Mouse (Mus musculus) liver, postnatal 0 days (tissue): ENCODE data around the gene Ehhadh. TPM values are rescaled to one million over a fixed set of nuclear protein-coding genes. Genes with fewer than 3 reads are reported as not detected.

Experiments used
- ATAC-seq: fragments of 200-750 bp; cut with Nextera tagmentation; 2 replicates; pipeline ENCODE4 v1.8.0; 2017; ENCODE audit warnings: mild to moderate bottlenecking, moderate library complexity
- DNase-seq: peaks from one replicate; pipeline ENCODE4 v3.0.0-alpha.2; 2016
- H3K27ac ChIP-seq: fragments of 300-500 bp; sonication (generic); 2 replicates; pipeline ENCODE4 v1.5.1; 2014; ENCODE audit warnings: antibody characterized with exemption, moderate library complexity, mild to moderate bottlenecking, low read depth
- H3K27me3 ChIP-seq: fragments of 300-500 bp; sonication (generic); 2 replicates; pipeline ENCODE4 v1.6.1; 2014; ENCODE audit warnings: low read length, control low read depth, mixed read lengths; ENCODE audit not compliant: insufficient read depth
- H3K36me3 ChIP-seq: fragments of 300-500 bp; sonication (generic); replicated peaks from 2 replicates; pipeline ENCODE4 v1.6.1; 2014; ENCODE audit warnings: mild to moderate bottlenecking, control low read depth, low read length, moderate library complexity, mixed read lengths; ENCODE audit not compliant: insufficient read depth
- H3K4me1 ChIP-seq: fragments of 300-500 bp; sonication (generic); 2 replicates; pipeline ENCODE4 v1.6.1; 2014; ENCODE audit warnings: antibody characterized with exemption, mild to moderate bottlenecking, control low read depth; ENCODE audit not compliant: insufficient read depth
- H3K4me2 ChIP-seq: fragments of 300-500 bp; sonication (generic); 2 replicates; pipeline ENCODE4 v1.6.1; 2014; ENCODE audit warnings: low read depth, mild to moderate bottlenecking, low read length, moderate library complexity, mixed read lengths
- H3K4me3 ChIP-seq: fragments of 300-500 bp; sonication (generic); 2 replicates; pipeline ENCODE4 v1.5.1; 2014; ENCODE audit warnings: low read depth, low read length
- H3K9ac ChIP-seq: fragments of 300-500 bp; sonication (generic); replicated peaks from 2 replicates; pipeline ENCODE4 v1.6.1; 2014; ENCODE audit warnings: mild to moderate bottlenecking, moderate library complexity
- H3K9me3 ChIP-seq: fragments of 300-500 bp; sonication (generic); 2 replicates; pipeline ENCODE4 v1.6.1; 2016; ENCODE audit warnings: mild to moderate bottlenecking, control low read depth, low read length, mixed read lengths
- CTCF ChIP-seq: sonication (generic); IDR thresholded peaks from 2 replicates; pipeline ENCODE4 v1.5.1; 2016; ENCODE audit warnings: antibody characterized with exemption, low read depth
- EP300 ChIP-seq: IDR thresholded peaks from 2 replicates; pipeline ENCODE4 v1.6.1; 2016; ENCODE audit warnings: antibody characterized with exemption, low read depth, mild to moderate bottlenecking
- WGBS: fragments of 180-500 bp; shearing (Covaris S2); extraction: QIAGEN DNeasy Blood & Tissue Kit; methylation state at CpG from one replicate; pipeline ENCODE4 v1.1.7; 2014; ENCODE audit not compliant: insufficient replicate concordance; 5-methylcytosine and 5-hydroxymethylcytosine counted together
- polyA plus RNA-seq: library from polyadenylated mRNA; unstranded; fragments of >200 nt; fragmentation: Nextera tagmentation; extraction: Ambion mirVana; gene quantifications from 2 replicates; pipeline ENCODE4 v1.2.1, GENCODE M21; 2015

The Ehhadh gene
- polyA plus RNA-seq, 1 experiment from 2014 or later, result 215 TPM

GRCm38 (mm10) chr16:21831764-21832163 lies 44.2 kb upstream of the Ehhadh start:
- DNase-seq (no peak), ATAC-seq (peak; percentile 41)
- Histone ChIP-seq H3K4me1 (no peaks in the 10 kb centered on the region; the same call in 1 of the 2 replicates), H3K36me3 (no peaks in the 10 kb centered on the region), H3K4me3 (no peak overlapping the region), H3K9ac (no peak overlapping the region), H3K27me3 (no peaks in the 10 kb centered on the region), H3K4me2 (no peak overlapping the region), H3K27ac (no peak overlapping the region), H3K9me3 (no peaks in the 10 kb centered on the region)
- 63% methylated on average over 5 of the region's 5 CpGs for WGBS
- no peak for TF ChIP-seq EP300
- TF ChIP-seq CTCF, result no peak

GRCm38 (mm10) chr16:21830784-21831183 lies 43.2 kb upstream of the Ehhadh start:
- 62% methylated on average over 6 of the region's 6 CpGs for WGBS
- Histone ChIP-seq H3K4me2 (no peak overlapping the region), H3K27me3 (no peaks in the 10 kb centered on the region), H3K4me1 (no peaks in the 10 kb centered on the region; the same call in 1 of the 2 replicates), H3K9me3 (no peaks in the 10 kb centered on the region), H3K4me3 (no peak overlapping the region), H3K27ac (no peak overlapping the region), H3K9ac (no peak overlapping the region), H3K36me3 (no peaks in the 10 kb centered on the region)
- no peak for TF ChIP-seq EP300
- no peak for TF ChIP-seq CTCF
- no peak for DNase-seq
- ATAC-seq, result no peak

GRCm38 (mm10) chr16:21829711-21830110 lies 42.1 kb upstream of the Ehhadh start:
- no peak for DNase-seq
- Histone ChIP-seq H3K27ac (no peak overlapping the region), H3K27me3 (no peaks in the 10 kb centered on the region), H3K9me3 (no peaks in the 10 kb centered on the region), H3K4me2 (no peak overlapping the region), H3K36me3 (no peaks in the 10 kb centered on the region), H3K9ac (no peak overlapping the region), H3K4me1 (no peaks in the 10 kb centered on the region; the same call in 1 of the 2 replicates), H3K4me3 (no peak overlapping the region)
- no peak for TF ChIP-seq CTCF
- no peak for TF ChIP-seq EP300
- 20% methylated on average over 5 of the region's 5 CpGs for WGBS
- no peak for ATAC-seq

- H3K9ac ChIP-seq, result peak overlapping the region; percentile 55
- peak overlapping the region; percentile 66 for H3K27ac ChIP-seq
Observed at GRCm38 (mm10) chr16:21827581-21827980, 40.0 kb upstream of the Ehhadh start.

GRCm38 (mm10) chr16:21827153-21827552 lies 39.5 kb upstream of the Ehhadh start:
- ATAC-seq (0 out of 2 replicates have a peak, but pooled peaks have one; percentile 0), DNase-seq (no peak)
- Histone ChIP-seq H3K27me3 (no peaks in the 10 kb centered on the region), H3K9me3 (no peaks in the 10 kb centered on the region), H3K4me3 (peak overlapping the region; percentile 44), H3K4me1 (no peaks in the 10 kb centered on the region; the same call in 1 of the 2 replicates), H3K9ac (peak overlapping the region; percentile 55), H3K27ac (peak overlapping the region; percentile 66), H3K36me3 (no peaks in the 10 kb centered on the region), H3K4me2 (peak overlapping the region; percentile 58)
- WGBS, result 35% methylated on average over 4 of the region's 4 CpGs
- TF ChIP-seq EP300 (no peak), CTCF (no peak)

More at GRCm38 (mm10) chr16:21827581-21827980, 40.0 kb upstream of the Ehhadh start:
- Histone ChIP-seq H3K4me3 (peak overlapping the region; percentile 44), H3K9me3 (no peaks in the 10 kb centered on the region), H3K27me3 (no peaks in the 10 kb centered on the region), H3K4me1 (no peaks in the 10 kb centered on the region; the same call in 1 of the 2 replicates), H3K36me3 (no peaks in the 10 kb centered on the region), H3K4me2 (peak overlapping the region; percentile 58)
- ATAC-seq, result 0 out of 2 replicates have a peak, but pooled peaks have one; percentile 16
- no peak for DNase-seq
- WGBS, result 50% methylated on average over 4 of the region's 4 CpGs
- TF ChIP-seq CTCF (no peak), EP300 (no peak)

- Histone ChIP-seq H3K27ac (peak overlapping the region; percentile 66), H3K4me3 (peak overlapping the region; percentile 44), H3K27me3 (no peaks in the 10 kb centered on the region), H3K9ac (no peak overlapping the region), H3K9me3 (no peaks in the 10 kb centered on the region), H3K36me3 (no peaks in the 10 kb centered on the region), H3K4me2 (peak overlapping the region; percentile 18; the same call in 1 of the 2 replicates), H3K4me1 (no peaks in the 10 kb centered on the region; the same call in 1 of the 2 replicates)
- DNase-seq (peak; percentile 43), ATAC-seq (peak; percentile 80)
- 53% methylated on average over 9 of the region's 9 CpGs for WGBS
- no peak for TF ChIP-seq CTCF
- TF ChIP-seq EP300, result peak; percentile 50; the same call in 1 of the 2 replicates
Observed at GRCm38 (mm10) chr16:21825612-21826031, 38.0 kb upstream of the Ehhadh start.
